Mouse (Mus musculus) liver, adult 2 months (tissue): ENCODE data around the gene Ccdc77.

Experiments
- CTCF ChIP-seq: fragments of 200-500 bp; IDR thresholded peaks from 2 replicates; pipeline ENCODE4 v1.5.1; 2011; ENCODE audit warnings: low read depth, low read length, control low read depth
- POLR2A ChIP-seq: fragments of 200-500 bp; IDR thresholded peaks from 2 replicates; pipeline ENCODE4 v1.6.1; 2011; ENCODE audit warnings: low read length, control low read depth; ENCODE audit not compliant: insufficient read depth; ENCODE audit errors: extremely low read depth

- TF ChIP-seq CTCF (no peak), POLR2A (no peak)
These were observed 15.2 kb downstream of the Ccdc77 start for GRCm38 (mm10) chr6:120349018-120349417.
